Mouse (Mus musculus) liver, embryonic 13.5 days (tissue): ENCODE data around the gene Best1. TPM values are rescaled to one million over a fixed set of nuclear protein-coding genes. Genes with fewer than 3 reads are reported as not detected.

Source experiments
- ATAC-seq: fragments of 200-750 bp; cut with Nextera tagmentation; 2 replicates; pipeline ENCODE4 v1.8.0; 2017; ENCODE audit warnings: low read depth, mild to moderate bottlenecking, moderate number of reproducible peaks, moderate library complexity
- DNase-seq: peaks from one replicate; pipeline ENCODE4 v3.0.0; 2022
- H3K27ac ChIP-seq: fragments of 300-500 bp; sonication (generic); 2 replicates; pipeline ENCODE4 v1.5.1; 2015; ENCODE audit warnings: moderate library complexity, mild to moderate bottlenecking, inconsistent platforms
- H3K27me3 ChIP-seq: fragments of 300-500 bp; sonication (generic); 2 replicates; pipeline ENCODE4 v1.6.1; 2015; ENCODE audit warnings: mild to moderate bottlenecking, inconsistent platforms
- H3K36me3 ChIP-seq: fragments of 300-500 bp; sonication (generic); 2 replicates; pipeline ENCODE4 v1.6.1; 2015; ENCODE audit warnings: mild to moderate bottlenecking, inconsistent platforms
- H3K4me1 ChIP-seq: fragments of 300-500 bp; sonication (generic); replicated peaks from 2 replicates; pipeline ENCODE4 v1.6.1; 2015; ENCODE audit warnings: inconsistent platforms
- H3K4me2 ChIP-seq: fragments of 300-500 bp; sonication (generic); 2 replicates; pipeline ENCODE4 v1.6.1; 2015; ENCODE audit warnings: inconsistent platforms, mild to moderate bottlenecking, moderate library complexity
- H3K4me3 ChIP-seq: fragments of 300-500 bp; sonication (generic); replicated peaks from 2 replicates; pipeline ENCODE4 v1.5.1; 2015; ENCODE audit warnings: mild to moderate bottlenecking, inconsistent platforms
- H3K9ac ChIP-seq: fragments of 300-500 bp; sonication (generic); 2 replicates; pipeline ENCODE4 v1.6.1; 2015; ENCODE audit warnings: mild to moderate bottlenecking, inconsistent platforms
- H3K9me3 ChIP-seq: fragments of 300-500 bp; sonication (generic); replicated peaks from 2 replicates; pipeline ENCODE4 v1.6.1; 2016; ENCODE audit warnings: inconsistent platforms
- WGBS: fragments of 180-500 bp; shearing (Covaris S2); methylation state at CpG from one replicate; pipeline ENCODE4 v1.1.7; 2015; ENCODE audit not compliant: insufficient replicate concordance; 5-methylcytosine and 5-hydroxymethylcytosine counted together
- polyA plus RNA-seq: library from polyadenylated mRNA; unstranded; fragments of >200 nt; fragmentation: Nextera tagmentation; extraction: Ambion mirVana; gene quantifications from 2 replicates; pipeline ENCODE4 v1.2.1, GENCODE M21; 2015

Best1 gene
- polyA plus RNA-seq, 1 experiment from 2014 or later = 0.17 TPM

DNA sequence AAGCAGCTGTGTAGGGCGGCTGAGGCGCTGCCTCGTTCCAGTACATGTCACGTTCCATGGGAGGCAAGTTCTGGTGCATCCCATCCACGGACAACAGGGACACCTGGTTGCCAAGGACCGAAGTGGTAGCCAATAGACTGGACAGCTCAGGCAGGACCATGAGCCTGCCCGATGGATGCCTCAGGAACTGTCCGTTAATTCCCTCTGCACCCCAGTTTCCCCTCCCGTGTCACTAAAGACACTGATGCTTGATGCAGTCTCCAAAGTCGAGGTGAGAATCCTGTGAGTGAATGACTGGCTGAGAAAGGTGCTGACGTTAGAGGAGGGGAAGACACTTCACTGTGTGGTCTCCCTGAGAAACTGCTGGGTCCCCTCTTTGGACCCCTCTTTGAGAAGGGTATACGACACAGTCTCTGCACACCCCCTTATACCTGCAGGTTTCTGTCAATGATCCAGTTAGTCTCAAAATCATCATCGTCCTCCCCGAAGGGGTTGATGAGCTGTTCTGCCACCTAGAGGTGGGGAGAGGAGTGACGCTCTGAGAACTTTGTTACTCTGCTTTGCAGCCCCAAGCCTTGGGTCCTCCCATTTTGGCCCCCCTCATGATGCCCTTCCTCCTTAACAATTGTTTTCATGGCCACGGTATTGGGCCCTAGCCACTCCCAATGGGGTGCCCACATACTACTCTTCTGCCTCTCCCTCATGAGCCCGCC is 12.1 kb downstream of the Best1 start:
- H3K4me1 ChIP-seq = peaks cover 91% of the 10 kb centered on the region
- no peaks in the 10 kb centered on the region for H3K9me3 ChIP-seq
- H3K9ac ChIP-seq = peak overlapping the region; percentile 50
- DNase-seq (peak; percentile 53), ATAC-seq (no peak; the same call in 1 of the 2 replicates)
- H3K4me3 ChIP-seq = peak overlapping the region; percentile 9; the same call in 1 of the 2 replicates
- H3K4me2 ChIP-seq = peak overlapping the region; percentile 52
- H3K27me3 ChIP-seq = no peaks in the 10 kb centered on the region
- 49% methylated on average over 17 of the region's 17 CpGs for WGBS
- peak overlapping the region; percentile 85 for H3K27ac ChIP-seq
- peaks cover 25% of the 10 kb centered on the region for H3K36me3 ChIP-seq

DNA sequence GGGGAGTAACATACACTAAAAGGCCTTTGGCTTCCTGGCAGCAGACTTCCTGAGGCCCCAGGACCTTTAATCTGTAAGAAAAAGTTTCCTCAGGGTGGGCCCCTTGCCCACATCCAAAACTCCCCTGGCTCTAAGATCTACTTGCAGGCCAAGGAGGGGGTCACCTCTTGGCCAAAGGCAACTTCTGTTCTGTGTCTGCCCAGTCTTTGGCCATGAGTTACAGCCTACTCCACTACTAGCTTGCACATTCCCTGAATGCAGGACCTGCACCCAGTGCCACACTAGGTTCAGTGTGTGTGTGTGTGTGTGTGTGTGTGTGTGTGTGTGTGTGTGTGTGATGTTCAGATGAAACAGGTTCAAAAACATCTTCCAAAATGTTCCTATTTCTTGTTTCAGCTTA is 13.8 kb downstream of the Best1 start:
- peaks cover 34% of the 10 kb centered on the region for H3K36me3 ChIP-seq
- H3K9me3 ChIP-seq = no peaks in the 10 kb centered on the region
- no peak overlapping the region for H3K4me3 ChIP-seq
- H3K27me3 ChIP-seq = no peaks in the 10 kb centered on the region
- H3K27ac ChIP-seq = peak overlapping the region; percentile 99
- H3K4me2 ChIP-seq = no peak overlapping the region
- H3K4me1 ChIP-seq = peaks cover 88% of the 10 kb centered on the region
- 0 out of 2 replicates have a peak overlapping the region, but pooled peaks have one; percentile 41 for H3K9ac ChIP-seq
- no peak for DNase-seq
- ATAC-seq = no peak

DNA sequence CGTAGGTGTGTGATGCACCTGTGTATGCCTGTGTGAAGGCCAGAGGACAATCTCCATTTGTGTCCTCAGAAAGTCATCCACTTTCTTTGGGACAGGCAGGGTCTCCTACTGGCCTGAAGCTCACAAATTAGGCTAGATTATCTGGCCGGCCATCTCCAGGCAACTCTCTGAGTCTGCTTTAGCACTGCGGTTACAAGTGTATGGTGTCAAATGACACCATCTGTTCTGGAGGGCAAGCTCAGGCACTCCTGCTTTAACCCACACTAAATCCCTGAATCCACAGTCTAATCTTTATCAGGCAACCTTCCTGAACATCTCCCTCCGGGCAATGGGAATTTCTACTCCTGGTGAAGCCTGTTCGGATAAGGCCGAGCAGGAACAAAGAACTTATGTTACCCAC is 14.2 kb downstream of the Best1 start:
- H3K27me3 ChIP-seq = no peaks in the 10 kb centered on the region
- H3K4me2 ChIP-seq = no peak overlapping the region
- H3K9me3 ChIP-seq = no peaks in the 10 kb centered on the region
- peaks cover 84% of the 10 kb centered on the region for H3K4me1 ChIP-seq
- 47% methylated on average over 6 of the region's 6 CpGs for WGBS
- no peak overlapping the region for H3K4me3 ChIP-seq
- H3K27ac ChIP-seq = peak overlapping the region; percentile 99
- DNase-seq (no peak), ATAC-seq (no peak)
- H3K36me3 ChIP-seq = peaks cover 34% of the 10 kb centered on the region
- 0 out of 2 replicates have a peak overlapping the region, but pooled peaks have one; percentile 41 for H3K9ac ChIP-seq

DNA sequence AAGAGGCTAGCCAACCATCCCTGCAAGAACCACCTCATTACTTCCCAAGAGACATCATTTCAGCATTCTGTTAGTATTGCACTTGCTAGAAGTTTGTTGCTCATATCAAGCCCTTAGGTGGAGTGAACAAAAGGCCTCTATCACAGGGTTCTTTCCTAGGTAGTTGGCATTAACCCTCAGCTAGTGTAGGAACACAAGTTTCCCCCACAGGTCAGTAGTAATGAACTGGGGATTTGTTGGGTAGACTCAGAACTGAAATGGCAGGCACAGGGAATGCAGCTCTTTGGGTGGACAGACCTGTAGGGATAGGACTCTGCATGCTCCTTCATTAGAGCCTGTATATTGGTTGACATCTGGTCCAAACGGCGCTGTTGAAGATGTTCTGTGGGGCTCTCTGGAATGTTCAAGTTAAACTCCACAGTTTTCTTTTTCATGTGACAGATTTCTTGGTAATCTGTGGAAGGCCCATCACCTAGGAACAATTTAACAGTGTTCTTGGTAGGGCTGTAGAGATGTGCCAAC is 15.5 kb downstream of the Best1 start:
- ATAC-seq (no peak), DNase-seq (no peak)
- Histone ChIP-seq H3K9ac (0 out of 2 replicates have a peak overlapping the region, but pooled peaks have one; percentile 18), H3K27ac (peak overlapping the region; percentile 99), H3K4me3 (peak overlapping the region; percentile 88), H3K4me1 (peaks cover 85% of the 10 kb centered on the region), H3K9me3 (no peaks in the 10 kb centered on the region), H3K36me3 (peaks cover 34% of the 10 kb centered on the region), H3K4me2 (peak overlapping the region; percentile 10; the same call in 1 of the 2 replicates), H3K27me3 (no peaks in the 10 kb centered on the region)
- 88% methylated on average over 2 of the region's 2 CpGs for WGBS

DNA sequence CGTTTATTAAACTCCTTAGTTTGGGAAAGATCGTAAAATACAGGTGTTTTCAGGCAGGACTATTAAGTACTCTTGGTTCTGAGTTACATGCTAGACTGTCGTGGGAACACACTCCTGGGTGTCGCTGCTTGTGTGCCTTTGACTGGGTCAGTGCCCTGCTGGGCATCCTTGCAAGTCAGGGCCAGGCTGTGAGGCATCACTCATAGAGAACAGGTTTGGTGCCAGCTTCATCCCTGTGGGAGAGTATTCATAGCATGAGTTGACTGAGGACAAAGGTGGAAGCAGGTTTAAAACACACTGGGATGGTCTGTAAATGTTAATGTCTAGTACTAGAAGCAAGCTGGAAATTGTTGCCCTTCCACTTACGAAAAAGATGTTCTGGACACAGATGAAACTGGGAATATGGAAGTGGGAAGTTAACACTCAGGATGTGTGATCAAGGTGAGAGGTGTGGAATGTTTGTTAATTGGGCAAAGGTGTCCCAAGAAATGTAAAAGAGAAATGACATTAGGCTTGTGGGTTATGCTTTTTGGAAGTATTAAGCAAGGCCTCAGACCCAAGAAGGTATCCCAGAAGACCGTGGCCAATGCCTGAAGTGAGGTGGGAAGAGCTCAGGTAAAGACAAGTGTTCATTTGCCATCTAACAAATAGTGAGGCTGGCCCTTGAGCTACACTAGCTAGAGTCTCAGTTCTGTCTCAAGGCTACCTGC is 16.1 kb downstream of the Best1 start:
- peak overlapping the region; percentile 99 for H3K27ac ChIP-seq
- no peak for DNase-seq
- H3K4me3 ChIP-seq = peak overlapping the region; percentile 88

DNA sequence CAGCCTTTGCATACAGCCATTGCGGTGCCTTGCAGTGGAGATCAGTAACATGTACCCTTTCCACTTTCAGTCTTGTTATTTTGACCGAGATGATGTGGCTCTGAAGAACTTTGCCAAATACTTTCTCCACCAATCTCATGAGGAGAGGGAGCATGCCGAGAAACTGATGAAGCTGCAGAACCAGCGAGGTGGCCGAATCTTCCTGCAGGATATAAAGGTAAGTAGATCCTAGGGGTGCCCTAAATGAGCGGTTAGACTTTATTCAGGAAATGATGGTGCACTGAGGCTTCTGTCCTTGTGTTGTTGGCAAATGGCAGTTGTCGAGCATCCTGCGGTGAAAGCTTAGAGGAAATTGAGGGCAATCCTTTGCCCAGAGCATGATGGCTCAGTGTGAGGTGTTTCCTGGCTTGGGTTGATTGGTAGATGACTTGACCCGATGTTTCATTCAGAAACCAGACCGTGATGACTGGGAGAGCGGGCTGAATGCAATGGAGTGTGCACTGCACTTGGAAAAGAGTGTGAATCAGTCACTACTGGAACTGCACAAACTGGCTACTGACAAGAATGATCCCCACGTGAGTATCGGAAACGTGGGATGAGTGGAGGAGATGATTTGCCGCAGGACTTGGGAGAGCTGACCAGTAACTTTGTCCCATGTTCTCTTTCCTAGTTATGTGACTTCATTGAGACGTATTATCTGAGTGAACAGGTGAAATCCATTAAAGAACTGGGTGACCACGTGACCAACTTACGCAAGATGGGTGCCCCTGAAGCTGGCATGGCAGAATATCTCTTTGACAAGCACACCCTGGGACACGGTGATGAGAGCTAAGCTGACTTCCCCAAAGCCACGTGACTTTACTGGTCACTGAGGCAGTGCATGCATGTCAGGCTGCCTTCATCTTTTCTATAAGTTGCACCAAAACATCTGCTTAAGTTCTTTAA is 17.1 kb downstream of the Best1 start:
- DNase-seq = no peak
- H3K36me3 ChIP-seq = peaks cover 34% of the 10 kb centered on the region
- no peaks in the 10 kb centered on the region for H3K9me3 ChIP-seq
- peak overlapping the region; percentile 99 for H3K27ac ChIP-seq
- H3K27me3 ChIP-seq = no peaks in the 10 kb centered on the region
- peak overlapping the region; percentile 96 for H3K9ac ChIP-seq
- peaks cover 84% of the 10 kb centered on the region for H3K4me1 ChIP-seq
- ATAC-seq = no peak
- peak overlapping the region; percentile 76 for H3K4me2 ChIP-seq
- H3K4me3 ChIP-seq = peak overlapping the region; percentile 88
- WGBS = 72% methylated on average over 20 of the region's 20 CpGs

More for the DNA sequence above, 16.1 kb downstream of the Best1 start:
- 88% methylated on average over 6 of the region's 6 CpGs for WGBS
- ATAC-seq = no peak
- Histone ChIP-seq H3K27me3 (no peaks in the 10 kb centered on the region), H3K9me3 (no peaks in the 10 kb centered on the region), H3K36me3 (peaks cover 34% of the 10 kb centered on the region), H3K4me2 (peak overlapping the region; percentile 76), H3K9ac (0 out of 2 replicates have a peak overlapping the region, but pooled peaks have one; percentile 18), H3K4me1 (peaks cover 85% of the 10 kb centered on the region)

DNA sequence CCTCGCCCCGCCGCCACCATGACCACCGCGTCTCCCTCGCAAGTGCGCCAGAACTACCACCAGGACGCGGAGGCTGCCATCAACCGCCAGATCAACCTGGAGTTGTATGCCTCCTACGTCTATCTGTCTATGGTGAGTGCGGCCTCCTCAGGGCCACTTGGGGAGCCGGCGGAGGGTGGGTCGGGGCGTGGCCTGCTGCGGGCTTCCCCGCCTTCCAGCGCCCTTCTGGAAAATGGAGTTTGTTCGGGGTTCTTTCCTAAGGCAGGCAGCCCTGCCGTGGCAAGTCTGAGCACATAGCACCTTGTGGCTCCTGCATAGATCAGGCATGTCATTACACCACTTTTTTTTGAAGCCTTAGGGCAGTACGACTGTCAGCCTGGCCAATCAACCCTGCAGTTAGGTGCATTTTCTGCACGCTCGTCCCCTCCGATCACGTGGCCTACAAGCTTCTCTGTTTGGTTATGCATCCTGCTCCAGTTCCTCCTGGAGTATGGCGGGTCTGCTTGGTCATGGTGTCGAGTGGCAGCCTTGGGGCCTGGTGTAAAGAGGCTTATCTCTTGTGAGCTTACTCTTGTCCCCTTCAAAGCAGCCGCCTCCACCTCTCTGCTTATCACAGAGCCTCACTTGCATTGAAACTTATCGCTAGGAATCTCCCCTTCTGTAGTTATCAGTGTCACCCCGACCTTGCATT is 18.4 kb downstream of the Best1 start:
- H3K9ac ChIP-seq = peak overlapping the region; percentile 96
- H3K27ac ChIP-seq = peak overlapping the region; percentile 99
- H3K9me3 ChIP-seq = no peaks in the 10 kb centered on the region
- peaks cover 84% of the 10 kb centered on the region for H3K4me1 ChIP-seq
- H3K27me3 ChIP-seq = no peaks in the 10 kb centered on the region
- DNase-seq = peak; percentile 86
- H3K4me2 ChIP-seq = peak overlapping the region; percentile 76
- WGBS = under 1% methylated on average over 31 of the region's 31 CpGs
- H3K36me3 ChIP-seq = peaks cover 34% of the 10 kb centered on the region
- peak; percentile 80 for ATAC-seq
- peak overlapping the region; percentile 88 for H3K4me3 ChIP-seq

DNA sequence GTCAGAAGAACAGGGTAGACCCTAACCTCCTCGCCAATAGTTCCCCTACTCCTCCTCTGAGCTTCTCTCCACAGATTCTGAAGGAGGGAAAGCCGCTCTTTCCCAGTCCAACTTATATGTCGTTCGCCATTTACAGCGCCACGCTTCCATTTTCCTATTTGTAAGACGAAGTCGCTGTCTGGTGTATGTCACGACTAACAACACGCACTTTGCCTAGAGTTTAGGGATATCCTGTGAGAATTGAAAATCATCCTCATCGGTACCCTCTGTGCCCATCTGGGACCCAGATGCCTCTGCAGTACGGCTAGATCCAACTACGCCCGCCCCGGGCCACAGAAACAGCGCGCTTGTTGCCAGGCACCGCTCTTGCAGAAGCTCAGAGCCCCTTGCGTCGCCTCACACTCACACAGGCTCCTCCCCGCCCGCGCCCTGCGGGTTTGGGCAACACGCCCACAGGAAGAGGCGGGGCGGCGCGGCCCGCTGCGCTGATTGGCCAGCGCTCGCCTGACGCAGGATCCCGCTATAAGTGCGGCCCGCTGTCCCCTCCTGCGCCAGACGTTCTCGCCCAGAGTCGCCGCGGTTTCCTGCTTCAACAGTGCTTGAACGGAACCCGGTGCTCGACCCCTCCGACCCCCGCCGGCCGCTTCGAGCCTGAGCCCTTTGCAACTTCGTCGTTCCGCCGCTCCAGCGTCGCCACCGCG is 19.1 kb downstream of the Best1 start:
- ATAC-seq (peak; percentile 88), DNase-seq (peak; percentile 98)
- Histone ChIP-seq H3K4me3 (peak overlapping the region; percentile 88), H3K4me2 (peak overlapping the region; percentile 80), H3K4me1 (peaks cover 84% of the 10 kb centered on the region), H3K27me3 (no peaks in the 10 kb centered on the region), H3K36me3 (peaks cover 34% of the 10 kb centered on the region), H3K27ac (peak overlapping the region; percentile 99), H3K9ac (peak overlapping the region; percentile 96), H3K9me3 (no peaks in the 10 kb centered on the region)
- 1% methylated on average over 59 of the region's 59 CpGs for WGBS

DNA sequence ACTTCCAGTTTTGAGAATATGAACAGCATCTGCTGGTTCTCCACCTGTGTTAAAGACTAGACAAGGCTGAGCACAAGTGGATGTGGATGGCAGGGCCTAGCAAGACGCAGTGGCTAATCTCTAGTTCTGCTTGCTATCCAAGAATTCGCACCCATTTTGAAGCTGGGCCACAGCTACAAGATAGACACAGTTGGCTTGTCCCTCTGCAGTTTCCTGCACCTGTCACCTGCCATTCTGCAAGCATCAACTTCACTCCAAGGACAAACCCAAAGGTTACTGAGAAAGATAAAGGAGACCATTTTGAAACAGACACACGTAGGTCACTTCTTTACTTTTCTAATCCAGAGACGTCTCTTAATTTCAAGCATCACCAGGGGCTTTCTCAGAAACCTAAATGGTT is 19.8 kb downstream of the Best1 start:
- peak overlapping the region; percentile 80 for H3K4me2 ChIP-seq
- peak overlapping the region; percentile 88 for H3K4me3 ChIP-seq
- peak overlapping the region; percentile 84 for H3K9ac ChIP-seq
- H3K9me3 ChIP-seq = no peaks in the 10 kb centered on the region
- peaks cover 84% of the 10 kb centered on the region for H3K4me1 ChIP-seq
- H3K27ac ChIP-seq = peak overlapping the region; percentile 97
- DNase-seq (no peak), ATAC-seq (no peak)
- no peaks in the 10 kb centered on the region for H3K27me3 ChIP-seq
- peaks cover 32% of the 10 kb centered on the region for H3K36me3 ChIP-seq
- WGBS = 51% methylated on average over 4 of the region's 4 CpGs

DNA sequence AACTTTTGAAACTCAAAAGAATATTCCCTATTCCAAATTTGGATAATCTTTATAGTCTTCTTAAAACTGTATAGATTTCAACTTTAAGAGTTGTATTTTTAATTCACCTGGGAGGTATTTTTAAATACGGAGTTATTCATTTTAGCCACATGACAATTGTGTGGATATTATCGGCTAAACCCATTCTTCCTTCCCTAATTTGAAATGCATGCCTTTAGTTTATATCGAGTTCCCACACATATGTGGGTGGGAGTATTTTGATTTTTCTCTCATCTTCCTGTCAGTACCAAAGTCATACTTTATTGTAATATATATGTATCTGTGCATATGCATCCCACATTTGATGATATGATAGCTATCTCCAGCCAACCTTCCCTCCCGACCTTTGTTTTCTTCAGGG is 21.2 kb downstream of the Best1 start, which contains the start of gene Fth1:
Gene Fth1, plus strand, starts transcription at position 341 of the 400 bp plus-strand sequence.
- Histone ChIP-seq H3K27me3 (no peaks in the 10 kb centered on the region), H3K9me3 (no peaks in the 10 kb centered on the region), H3K4me1 (peaks cover 84% of the 10 kb centered on the region), H3K27ac (peak within 1 kb of the TSS; percentile 97), H3K36me3 (peaks cover 19% of the 10 kb centered on the region), H3K9ac (peak within 1 kb of the TSS; percentile 84), H3K4me3 (peak within 1 kb of the TSS; percentile 88), H3K4me2 (peak within 1 kb of the TSS; percentile 80)
- no peak for ATAC-seq
- DNase-seq = no peak
- WGBS = 71% methylated on average over 4 of the region's 4 CpGs
